Mouse (Mus musculus): Measurements from ENCODE around the gene Palmd. TPM values are rescaled to one million over a fixed set of nuclear protein-coding genes. Genes with fewer than 3 reads are reported as not detected.

Gene Palmd
- polyA plus RNA-seq, 1 experiment from 2014 or later = 2.6 TPM

DNA sequence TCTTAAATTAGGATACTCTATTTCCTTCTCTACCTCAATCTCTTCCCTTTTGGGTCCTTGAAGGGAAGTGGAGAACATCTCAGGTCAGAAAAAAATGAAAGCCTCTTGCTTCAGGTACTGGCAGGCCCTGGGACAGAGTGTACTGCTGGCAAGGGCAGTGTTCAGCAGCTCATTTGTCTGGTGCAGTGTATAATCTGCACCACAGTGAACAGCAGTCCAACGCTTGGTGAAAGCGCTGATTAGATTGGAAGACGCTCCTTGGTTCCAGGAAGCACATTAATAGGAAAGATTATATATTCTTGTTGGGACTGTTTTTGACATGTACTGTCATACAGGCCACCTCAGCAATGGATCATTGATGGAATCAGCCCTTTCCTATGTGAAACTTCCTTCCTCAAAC is 17.3 kb downstream of the Palmd start:
- Histone ChIP-seq H3K4me3 (no peak overlapping the region), H3K4me1 (replicated peaks) (no peaks in the 10 kb centered on the region), H3K27me3 (ENCODE audit: insufficient read depth, poor library complexity, severe bottlenecking) (no peaks in the 10 kb centered on the region), H3K27ac (no peak overlapping the region), H3K36me3 (no peaks in the 10 kb centered on the region), H3K9me3 (no peaks in the 10 kb centered on the region)
- 95% methylated on average over 3 of the region's 3 CpGs for WGBS
- DNase-seq (ENCODE audit: low spot score) = no peak

DNA sequence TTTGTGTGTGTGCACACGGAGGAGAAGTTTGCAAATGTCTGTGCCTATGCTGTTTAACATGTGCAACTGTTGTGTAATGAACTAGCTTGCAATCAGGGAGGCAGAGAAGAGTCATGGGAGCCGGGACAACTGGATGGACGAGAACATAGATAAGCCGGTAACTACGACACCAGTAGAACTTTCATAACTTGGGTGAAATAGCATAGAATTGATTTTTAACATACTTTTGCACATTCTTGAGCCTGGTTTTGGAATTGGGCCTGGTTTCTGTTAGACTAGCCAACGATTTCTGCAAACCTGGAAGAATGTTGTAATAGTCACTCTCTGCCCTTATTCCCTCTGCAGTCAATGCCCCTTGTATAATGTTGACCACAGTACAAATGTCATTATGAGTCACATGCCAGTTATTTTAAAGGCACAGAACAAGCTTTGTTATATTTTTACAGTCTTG is 18.1 kb downstream of the Palmd start:
- no peak overlapping the region for H3K4me3 ChIP-seq
- 89% methylated on average over 6 of the region's 6 CpGs for WGBS
- H3K27ac ChIP-seq = no peak overlapping the region
- H3K36me3 ChIP-seq = no peaks in the 10 kb centered on the region
- H3K9me3 ChIP-seq = no peaks in the 10 kb centered on the region
- DNase-seq (ENCODE audit: low spot score) = no peak
- no peaks in the 10 kb centered on the region for H3K4me1 ChIP-seq (replicated peaks)
- H3K27me3 ChIP-seq (ENCODE audit: insufficient read depth, poor library complexity, severe bottlenecking) = no peaks in the 10 kb centered on the region

DNA sequence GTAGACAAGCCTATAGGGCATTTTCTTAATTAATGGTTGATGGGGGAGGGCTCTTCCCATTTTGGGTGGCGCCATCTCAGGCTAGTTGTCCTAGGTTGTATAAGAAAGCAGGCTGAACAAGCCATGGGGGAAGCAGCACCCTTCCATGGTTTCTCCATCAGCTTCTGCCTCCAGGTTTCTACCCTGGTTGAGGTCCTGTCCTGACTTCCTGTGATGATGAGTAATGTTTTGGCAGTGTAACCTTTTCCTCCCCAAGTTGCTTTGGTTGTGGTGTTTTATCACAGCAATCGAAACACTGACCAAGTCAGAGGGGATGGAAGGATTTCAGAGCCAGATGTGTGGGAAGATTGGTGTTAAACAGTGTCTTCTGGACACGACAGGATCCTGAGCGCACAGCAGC is 22.3 kb downstream of the Palmd start:
- no peaks in the 10 kb centered on the region for H3K4me1 ChIP-seq (replicated peaks)
- no peak overlapping the region for H3K27ac ChIP-seq
- H3K27me3 ChIP-seq (ENCODE audit: insufficient read depth, poor library complexity, severe bottlenecking) = no peaks in the 10 kb centered on the region
- no peaks in the 10 kb centered on the region for H3K9me3 ChIP-seq
- H3K36me3 ChIP-seq = no peaks in the 10 kb centered on the region
- no peak for DNase-seq (ENCODE audit: low spot score)
- 86% methylated on average over 4 of the region's 4 CpGs for WGBS
- no peak overlapping the region for H3K4me3 ChIP-seq

DNA sequence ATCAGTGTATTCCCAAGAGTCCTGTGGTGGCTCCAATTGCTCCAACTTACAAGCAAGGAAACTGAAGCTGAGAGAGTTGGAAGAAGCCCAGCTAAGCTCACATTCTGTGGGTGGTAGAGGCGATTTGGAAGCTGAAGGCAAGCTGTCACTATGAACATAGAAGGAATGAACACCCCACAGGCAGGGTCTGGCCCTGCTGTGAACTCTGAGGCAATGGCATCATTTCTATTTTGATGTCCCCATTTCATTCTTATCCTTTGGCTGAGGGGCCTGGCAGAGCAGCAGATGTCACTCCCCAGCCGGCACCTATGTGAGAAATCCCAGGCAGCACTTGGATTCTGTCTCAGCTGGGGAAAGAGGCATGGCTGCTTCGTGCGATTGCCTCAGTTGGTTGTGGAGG is 25.4 kb downstream of the Palmd start:
- no peak for DNase-seq (ENCODE audit: low spot score)
- H3K36me3 ChIP-seq = no peaks in the 10 kb centered on the region
- WGBS = 86% methylated on average over 4 of the region's 4 CpGs
- H3K27me3 ChIP-seq (ENCODE audit: insufficient read depth, poor library complexity, severe bottlenecking) = no peaks in the 10 kb centered on the region
- H3K4me1 ChIP-seq (replicated peaks) = no peaks in the 10 kb centered on the region
- H3K27ac ChIP-seq = no peak overlapping the region
- H3K9me3 ChIP-seq = no peaks in the 10 kb centered on the region
- no peak overlapping the region for H3K4me3 ChIP-seq

DNA sequence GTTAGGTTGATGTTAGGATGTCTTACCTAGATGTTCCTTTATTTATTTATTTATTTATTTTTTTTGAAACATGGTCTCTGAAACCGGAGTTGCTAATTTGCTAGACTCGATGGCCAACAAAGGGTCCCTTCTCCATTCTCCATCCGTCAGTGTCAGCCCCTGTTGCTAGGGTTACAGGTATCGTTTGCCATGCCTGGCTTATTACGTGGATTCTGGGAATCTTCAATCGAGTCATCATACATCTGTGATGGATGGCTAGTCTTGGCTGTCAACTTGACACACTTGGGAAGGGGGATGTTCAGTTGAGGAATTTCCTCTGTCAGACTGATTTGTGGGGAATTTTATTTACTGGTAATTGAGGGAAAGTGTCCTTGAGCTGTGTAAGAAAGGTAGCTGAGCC is 26.0 kb downstream of the Palmd start:
- DNase-seq (ENCODE audit: low spot score) = no peak
- WGBS = 74% methylated on average over 6 of the region's 6 CpGs
- Histone ChIP-seq H3K4me1 (replicated peaks) (no peaks in the 10 kb centered on the region), H3K4me3 (no peak overlapping the region), H3K36me3 (no peaks in the 10 kb centered on the region), H3K27me3 (ENCODE audit: insufficient read depth, poor library complexity, severe bottlenecking) (no peaks in the 10 kb centered on the region), H3K9me3 (no peaks in the 10 kb centered on the region), H3K27ac (no peak overlapping the region)

DNA sequence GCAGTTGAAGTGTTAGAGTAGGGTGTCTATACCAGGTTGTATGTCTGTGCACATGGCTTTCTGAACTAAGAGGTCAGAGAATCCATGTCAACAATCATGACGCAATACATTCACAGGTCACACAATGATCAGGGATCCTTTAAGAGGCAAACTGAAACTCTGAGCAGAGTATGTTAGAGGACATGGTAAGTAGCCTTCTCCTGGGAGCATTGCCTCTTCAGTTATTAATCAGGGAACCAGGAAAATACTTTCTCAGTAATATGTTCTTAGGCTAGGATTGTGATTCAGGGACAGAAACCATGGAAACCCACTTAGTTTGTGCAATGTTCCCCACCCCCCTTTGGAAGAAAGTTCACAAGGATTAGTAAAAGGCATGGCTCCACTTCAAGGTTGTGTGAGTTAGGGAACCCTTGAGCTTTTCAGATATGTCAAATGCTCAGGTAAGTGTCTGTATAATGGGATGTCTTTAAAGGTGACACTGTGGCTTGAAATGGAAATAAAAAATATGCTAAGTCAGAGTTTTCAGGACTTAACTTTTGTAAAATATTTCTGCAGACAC is 27.1 kb downstream of the Palmd start:
- H3K27me3 ChIP-seq (ENCODE audit: insufficient read depth, poor library complexity, severe bottlenecking) = no peaks in the 10 kb centered on the region
- 92% methylated on average over 1 of the region's 1 CpGs for WGBS

DNA sequence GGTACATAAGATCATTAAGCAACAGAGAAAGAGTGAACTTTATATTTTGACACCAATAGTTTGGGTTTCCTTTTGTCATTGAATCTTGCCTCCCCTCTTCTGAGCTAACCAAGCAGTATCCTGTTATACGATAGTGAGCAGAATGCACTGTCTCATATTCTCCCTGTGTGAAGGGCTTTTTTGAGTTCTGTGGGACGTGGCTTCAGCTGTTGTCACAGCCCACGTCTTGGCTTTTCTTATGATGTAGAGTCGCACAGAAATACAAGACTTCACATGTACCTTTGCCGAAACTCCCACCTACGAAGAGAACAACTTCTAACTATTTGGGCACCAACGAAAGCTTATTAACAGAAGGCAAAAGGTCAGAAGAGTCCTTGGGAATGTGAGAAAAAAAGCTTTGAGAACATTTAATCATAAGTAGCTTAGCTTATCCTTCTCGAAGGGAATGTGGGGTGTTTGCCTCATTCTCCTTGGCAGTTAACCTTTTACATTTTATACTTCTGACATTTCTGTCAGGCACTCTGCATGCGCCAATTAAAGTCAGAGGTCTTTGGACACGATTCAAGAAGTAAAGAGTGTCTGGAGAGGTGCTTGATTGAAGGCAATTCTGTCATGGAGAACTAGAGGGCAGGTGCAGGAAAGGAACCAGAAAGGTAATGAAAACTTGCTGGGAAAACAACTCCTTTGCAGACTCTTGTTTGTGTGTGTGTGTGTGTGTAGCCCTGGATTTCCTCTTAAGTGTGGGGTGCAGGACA is 27.8 kb downstream of the Palmd start:
- WGBS = 85% methylated on average over 10 of the region's 10 CpGs
- H3K4me3 ChIP-seq = no peak overlapping the region

More for the DNA sequence above, 27.1 kb downstream of the Palmd start:
- no peak overlapping the region for H3K27ac ChIP-seq
- H3K36me3 ChIP-seq = no peaks in the 10 kb centered on the region
- H3K9me3 ChIP-seq = no peaks in the 10 kb centered on the region
- DNase-seq (ENCODE audit: low spot score) = no peak
- H3K4me1 ChIP-seq (replicated peaks) = no peaks in the 10 kb centered on the region
- H3K4me3 ChIP-seq = no peak overlapping the region

DNA sequence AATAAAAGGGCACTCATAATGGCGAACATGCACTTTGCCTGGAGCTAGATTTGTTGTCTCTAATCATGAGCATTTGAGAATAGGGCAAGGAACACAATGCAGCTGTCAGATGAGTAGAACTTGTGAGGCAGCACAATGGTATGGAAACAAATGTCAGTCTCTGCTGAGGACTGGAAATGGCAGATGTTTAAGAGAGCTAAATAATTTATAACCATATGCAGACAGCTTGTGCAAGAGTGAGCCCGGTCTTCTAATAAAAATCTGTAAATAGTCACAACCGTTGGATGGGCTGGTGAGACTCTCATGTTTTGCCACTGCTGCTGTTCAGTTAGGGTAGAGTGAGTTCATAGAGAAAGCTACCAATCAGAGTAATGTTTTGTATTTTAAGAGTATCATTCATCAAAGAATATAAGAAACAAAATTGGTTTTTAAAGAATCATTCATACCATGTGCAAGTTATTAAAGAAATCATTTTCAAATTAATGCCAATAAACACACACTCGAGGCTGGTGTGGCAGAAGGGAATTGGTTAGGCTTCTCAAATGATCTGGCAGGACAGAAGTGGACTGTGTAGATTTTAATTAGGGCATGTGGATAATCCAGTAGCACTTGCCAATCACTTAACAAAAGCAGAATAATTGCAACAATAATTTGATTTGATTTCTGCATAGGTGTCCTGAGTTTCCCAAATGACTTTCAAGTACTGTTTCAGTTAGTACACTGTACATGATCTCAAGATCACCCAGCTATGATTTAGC is 31.7 kb downstream of the Palmd start:
- H3K4me1 ChIP-seq (replicated peaks) = no peaks in the 10 kb centered on the region
- H3K4me3 ChIP-seq = no peak overlapping the region
- 77% methylated on average over 4 of the region's 4 CpGs for WGBS
- H3K27ac ChIP-seq = no peak overlapping the region
- no peaks in the 10 kb centered on the region for H3K27me3 ChIP-seq (ENCODE audit: insufficient read depth, poor library complexity, severe bottlenecking)
- H3K9me3 ChIP-seq = no peaks in the 10 kb centered on the region
- no peak for DNase-seq (ENCODE audit: low spot score)
- no peaks in the 10 kb centered on the region for H3K36me3 ChIP-seq

More for the DNA sequence above, 27.8 kb downstream of the Palmd start:
- Histone ChIP-seq H3K27me3 (ENCODE audit: insufficient read depth, poor library complexity, severe bottlenecking) (no peaks in the 10 kb centered on the region), H3K4me1 (replicated peaks) (no peaks in the 10 kb centered on the region), H3K36me3 (no peaks in the 10 kb centered on the region), H3K27ac (no peak overlapping the region), H3K9me3 (no peaks in the 10 kb centered on the region)
- DNase-seq (ENCODE audit: low spot score) = no peak

DNA sequence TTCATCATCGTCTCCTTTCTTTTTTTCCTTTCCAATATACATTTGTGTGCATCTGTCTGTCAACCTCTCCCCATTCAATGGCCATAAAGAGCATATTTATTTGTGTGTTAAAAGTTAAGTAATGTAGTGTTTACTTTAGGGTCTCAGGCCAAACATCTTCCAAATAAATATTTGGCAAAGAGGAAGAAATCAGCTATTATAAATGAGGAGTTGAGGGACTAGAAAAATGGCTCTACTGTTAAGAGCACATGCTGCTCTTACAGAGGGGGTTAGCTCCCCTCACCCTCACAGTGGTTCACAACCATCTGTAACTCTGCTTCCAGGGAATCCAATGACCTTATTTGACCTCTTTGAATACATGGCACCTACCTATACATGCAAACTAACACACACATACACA is 35.6 kb downstream of the Palmd start:
- no peak for DNase-seq (ENCODE audit: low spot score)
- H3K36me3 ChIP-seq = no peaks in the 10 kb centered on the region
- H3K9me3 ChIP-seq = no peaks in the 10 kb centered on the region
- no peaks in the 10 kb centered on the region for H3K27me3 ChIP-seq (ENCODE audit: insufficient read depth, poor library complexity, severe bottlenecking)
- no peak overlapping the region for H3K4me3 ChIP-seq
- H3K4me1 ChIP-seq (replicated peaks) = no peaks in the 10 kb centered on the region
- WGBS = 93% methylated on average over 1 of the region's 1 CpGs
- no peak overlapping the region for H3K27ac ChIP-seq

DNA sequence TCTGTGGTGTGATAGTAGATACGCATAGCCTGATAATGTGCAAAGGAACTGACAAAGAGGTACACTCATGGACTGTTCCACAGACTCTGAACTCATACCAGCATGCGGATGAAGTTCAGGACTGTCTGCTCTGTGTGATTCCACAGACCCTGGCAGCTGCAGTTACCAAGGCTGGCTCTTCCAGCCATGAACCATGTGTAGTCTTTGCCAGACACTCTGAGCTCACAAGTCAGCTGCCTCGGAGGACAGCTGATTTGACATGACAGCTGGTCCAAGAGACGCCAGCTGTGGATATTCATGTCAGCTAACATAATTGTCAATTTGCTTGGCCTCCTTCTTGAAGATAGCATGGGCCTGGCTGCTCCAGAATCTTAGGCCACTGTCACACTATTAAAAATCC is 39.8 kb downstream of the Palmd start:
- no peaks in the 10 kb centered on the region for H3K27me3 ChIP-seq (ENCODE audit: insufficient read depth, poor library complexity, severe bottlenecking)
- DNase-seq (ENCODE audit: low spot score) = no peak
- H3K4me3 ChIP-seq = no peak overlapping the region
- WGBS = 95% methylated on average over 4 of the region's 4 CpGs
- no peaks in the 10 kb centered on the region for H3K36me3 ChIP-seq
- H3K27ac ChIP-seq = no peak overlapping the region
- H3K9me3 ChIP-seq = no peaks in the 10 kb centered on the region
- H3K4me1 ChIP-seq (replicated peaks) = no peaks in the 10 kb centered on the region

DNA sequence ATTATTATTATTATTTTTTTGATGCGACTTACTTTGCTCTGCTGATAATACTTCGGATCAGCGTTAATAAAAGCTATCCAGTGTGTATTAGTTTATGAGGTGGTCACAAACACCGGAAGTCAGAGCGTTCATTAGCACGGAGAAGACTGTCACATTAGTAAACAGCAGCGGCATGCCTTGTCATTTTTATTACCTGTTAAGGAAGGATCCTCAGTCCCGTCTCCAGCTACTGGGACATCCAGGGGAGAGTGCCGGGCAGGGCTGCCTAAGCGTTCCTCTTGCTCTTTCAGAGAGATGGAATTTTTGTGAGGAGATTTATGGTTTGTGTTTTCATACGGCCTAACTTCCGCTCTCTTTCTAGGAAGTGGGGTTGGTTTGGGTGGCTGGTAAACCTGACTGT is 45.7 kb downstream of the Palmd start:
- Histone ChIP-seq H3K27ac (no peak overlapping the region), H3K27me3 (ENCODE audit: insufficient read depth, poor library complexity, severe bottlenecking) (no peaks in the 10 kb centered on the region), H3K4me1 (replicated peaks) (no peaks in the 10 kb centered on the region), H3K9me3 (no peaks in the 10 kb centered on the region), H3K4me3 (no peak overlapping the region), H3K36me3 (no peaks in the 10 kb centered on the region)
- WGBS = 94% methylated on average over 12 of the region's 12 CpGs
- no peak for DNase-seq (ENCODE audit: low spot score)

DNA sequence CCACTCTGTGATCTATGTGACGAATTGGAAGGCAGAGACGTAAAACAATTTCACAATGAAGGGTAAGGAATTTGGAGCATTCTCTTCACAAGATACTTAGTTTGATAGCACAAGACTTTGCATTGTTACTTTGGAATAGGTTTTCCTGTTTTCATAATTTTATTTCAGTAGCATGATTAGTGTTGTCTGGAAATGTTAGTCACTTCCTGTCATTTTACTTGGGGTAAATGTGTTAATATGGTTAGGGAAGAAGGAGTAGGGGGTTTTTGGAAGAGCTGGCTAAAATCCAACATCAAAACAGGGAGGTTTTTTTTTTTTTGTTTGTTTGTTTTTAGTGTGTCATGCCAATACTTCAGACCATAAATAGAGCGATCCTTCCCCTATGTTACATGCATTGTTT is 47.3 kb downstream of the Palmd start:
- Histone ChIP-seq H3K36me3 (no peaks in the 10 kb centered on the region), H3K4me1 (replicated peaks) (no peaks in the 10 kb centered on the region), H3K27ac (no peak overlapping the region), H3K4me3 (no peak overlapping the region), H3K27me3 (ENCODE audit: insufficient read depth, poor library complexity, severe bottlenecking) (no peaks in the 10 kb centered on the region), H3K9me3 (no peaks in the 10 kb centered on the region)
- WGBS = 91% methylated on average over 3 of the region's 3 CpGs
- no peak for DNase-seq (ENCODE audit: low spot score)

DNA sequence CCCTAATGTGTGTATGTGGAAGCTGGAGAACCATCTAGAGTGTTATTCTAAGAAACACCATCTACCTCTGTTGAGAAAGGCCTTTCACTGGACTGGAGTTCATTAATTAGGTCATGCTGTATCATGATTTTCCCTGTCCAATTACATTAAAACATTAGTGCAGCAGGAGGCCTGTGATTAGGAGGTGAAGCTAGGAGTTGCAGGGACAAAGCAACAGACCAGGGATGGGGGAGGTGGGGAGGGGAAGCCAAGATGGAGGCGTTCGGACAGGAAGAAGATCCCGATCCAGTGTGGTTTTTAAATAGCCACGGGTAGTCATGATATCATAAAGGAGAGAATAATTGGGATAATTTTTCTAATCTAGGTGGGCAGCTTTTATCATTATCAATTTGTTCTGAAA is 51.8 kb downstream of the Palmd start:
- H3K9me3 ChIP-seq = no peaks in the 10 kb centered on the region
- H3K27ac ChIP-seq = no peak overlapping the region
- 93% methylated on average over 4 of the region's 4 CpGs for WGBS
- no peaks in the 10 kb centered on the region for H3K36me3 ChIP-seq
- no peak for DNase-seq (ENCODE audit: low spot score)
- H3K4me3 ChIP-seq = no peak overlapping the region
- no peaks in the 10 kb centered on the region for H3K27me3 ChIP-seq (ENCODE audit: insufficient read depth, poor library complexity, severe bottlenecking)
- H3K4me1 ChIP-seq (replicated peaks) = no peaks in the 10 kb centered on the region
